Mouse (Mus musculus) c-Kit-positive CD71-positive TER-119-negative erythroid progenitor cells, embryonic 14.5 days (primary cell): Measurements from ENCODE around the gene Gm10964.
A peak's percentile ranks its signal among the peaks of the same experiment; 100 is the strongest.
"Not testable (repeated sequence)": the region's sequence is repeated elsewhere in the genome, so short reads cannot be mapped to it uniquely, and the experiment has no call there.

Source experiments
- DNase-seq: peaks from one replicate; pipeline ENCODE4 v3.0.0-alpha.2; 2013; ENCODE audit warnings: low read depth

Gene Gm10964

GRCm38 (mm10) chr3:103779183-103779582 is 40.0 kb downstream of the Gm10964 start:
- no peak for DNase-seq

- no peak for DNase-seq
These were observed 41.1 kb downstream of the Gm10964 start for GRCm38 (mm10) chr3:103780271-103780670.

- DNase-seq, result no peak
These were observed 41.6 kb downstream of the Gm10964 start for GRCm38 (mm10) chr3:103780777-103781176.

- no peak for DNase-seq
These were observed 43.9 kb downstream of the Gm10964 start for GRCm38 (mm10) chr3:103782844-103783609.

- no peak for DNase-seq
These were observed 48.1 kb downstream of the Gm10964 start for GRCm38 (mm10) chr3:103787225-103787624.

GRCm38 (mm10) chr3:103789096-103789495 is 49.9 kb downstream of the Gm10964 start:
- DNase-seq, result no peak

- peak; percentile 53 for DNase-seq
These were observed 50.8 kb downstream of the Gm10964 start for GRCm38 (mm10) chr3:103789891-103790345.

GRCm38 (mm10) chr3:103790346-103791145 is 51.4 kb downstream of the Gm10964 start:
- DNase-seq, result no peak

GRCm38 (mm10) chr3:103791230-103792110 is 52.3 kb downstream of the Gm10964 start, which contains the start of gene Hipk1:
Hipk1 (minus strand) TSS chr3:103791563.
- peak; percentile 84 for DNase-seq

GRCm38 (mm10) chr3:103792111-103792406 is 52.9 kb downstream of the Gm10964 start:
- DNase-seq, result not testable (repeated sequence)

- DNase-seq, result no peak
These were observed 53.4 kb downstream of the Gm10964 start for GRCm38 (mm10) chr3:103792566-103792965.
